Mouse (Mus musculus): ENCODE results near the gene Scgb2b18.
"Not testable (repeated sequence)": the region's sequence is repeated elsewhere in the genome, so short reads cannot be mapped to it uniquely, and the experiment has no call there.

Gene Scgb2b18

GRCm38 (mm10) chr7:33173764-33174163, at the start of gene Scgb2b18:
Gene Scgb2b18 (minus strand): TSS chr7:33173864.
- DNase-seq = not testable (repeated sequence)

GRCm38 (mm10) chr7:33185268-33185667, 11.6 kb upstream of the Scgb2b18 start, which contains the start of gene Scgb1b18:
Gene Scgb1b18 (plus strand): TSS chr7:33185568.
- not testable (repeated sequence) for DNase-seq
